Mouse (Mus musculus): ENCODE results near the gene Scamp2. TPM values are rescaled to one million over a fixed set of nuclear protein-coding genes. Genes with fewer than 3 reads are reported as not detected.

Gene Scamp2
- polyA plus RNA-seq, 1 experiment from 2014 or later, result 75.5 TPM

- no peaks in the 10 kb centered on the region for H3K27me3 ChIP-seq (replicated peaks; ENCODE audit: control insufficient read depth, insufficient read depth, low read length)
- H3K36me3 ChIP-seq (ENCODE audit: control insufficient read depth, insufficient read depth, low read length), result no peaks in the 10 kb centered on the region
- no peak overlapping the region for H3K9ac ChIP-seq (ENCODE audit: low read length)
- no peak overlapping the region for H3K4me3 ChIP-seq (ENCODE audit: low read depth, low read length)
- H3K4me2 ChIP-seq (ENCODE audit: low read length), result no peak overlapping the region
- ATAC-seq (replicated peaks; ENCODE audit: low FRiP score, low TSS enrichment, low read depth), result no peak
- peaks cover 13% of the 10 kb centered on the region for H3K4me1 ChIP-seq (replicated peaks; ENCODE audit: control insufficient read depth, insufficient read depth, low read length)
- H3K9me3 ChIP-seq (ENCODE audit: control insufficient read depth, low read length), result no peaks in the 10 kb centered on the region
- WGBS, result 75% methylated on average over 3 of the region's 3 CpGs
- H3K27ac ChIP-seq (ENCODE audit: low read depth), result no peak overlapping the region
- no peak for DNase-seq (ENCODE audit: low spot score)
These were observed 3.5 kb upstream of the Scamp2 start for GRCm38 (mm10) chr9:57557215-57557614.

- ATAC-seq (replicated peaks; ENCODE audit: low FRiP score, low TSS enrichment, low read depth) (no peak), DNase-seq (ENCODE audit: low spot score) (no peak)
- Histone ChIP-seq H3K27ac (ENCODE audit: low read depth) (no peak overlapping the region), H3K9me3 (ENCODE audit: control insufficient read depth, low read length) (no peaks in the 10 kb centered on the region), H3K9ac (ENCODE audit: low read length) (no peak overlapping the region), H3K4me1 (replicated peaks; ENCODE audit: control insufficient read depth, insufficient read depth, low read length) (peaks cover 22% of the 10 kb centered on the region), H3K27me3 (replicated peaks; ENCODE audit: control insufficient read depth, insufficient read depth, low read length) (no peaks in the 10 kb centered on the region), H3K4me3 (ENCODE audit: low read depth, low read length) (no peak overlapping the region), H3K4me2 (ENCODE audit: low read length) (no peak overlapping the region), H3K36me3 (ENCODE audit: control insufficient read depth, insufficient read depth, low read length) (no peaks in the 10 kb centered on the region)
- 82% methylated on average over 4 of the region's 4 CpGs for WGBS
These were observed 2.1 kb upstream of the Scamp2 start for GRCm38 (mm10) chr9:57558625-57559024.

GRCm38 (mm10) chr9:57559568-57559967 lies 1.2 kb upstream of the Scamp2 start:
- no peaks in the 10 kb centered on the region for H3K27me3 ChIP-seq (replicated peaks; ENCODE audit: control insufficient read depth, insufficient read depth, low read length)
- H3K9ac ChIP-seq (ENCODE audit: low read length), result no peak overlapping the region
- ATAC-seq (replicated peaks; ENCODE audit: low FRiP score, low TSS enrichment, low read depth), result no peak
- no peak for DNase-seq (ENCODE audit: low spot score)
- H3K4me1 ChIP-seq (replicated peaks; ENCODE audit: control insufficient read depth, insufficient read depth, low read length), result peaks cover 25% of the 10 kb centered on the region
- no peak overlapping the region for H3K4me3 ChIP-seq (ENCODE audit: low read depth, low read length)
- no peaks in the 10 kb centered on the region for H3K9me3 ChIP-seq (ENCODE audit: control insufficient read depth, low read length)
- H3K4me2 ChIP-seq (ENCODE audit: low read length), result no peak overlapping the region
- no peaks in the 10 kb centered on the region for H3K36me3 ChIP-seq (ENCODE audit: control insufficient read depth, insufficient read depth, low read length)
- no peak overlapping the region for H3K27ac ChIP-seq (ENCODE audit: low read depth)
- 71% methylated on average over 2 of the region's 2 CpGs for WGBS

DNA sequence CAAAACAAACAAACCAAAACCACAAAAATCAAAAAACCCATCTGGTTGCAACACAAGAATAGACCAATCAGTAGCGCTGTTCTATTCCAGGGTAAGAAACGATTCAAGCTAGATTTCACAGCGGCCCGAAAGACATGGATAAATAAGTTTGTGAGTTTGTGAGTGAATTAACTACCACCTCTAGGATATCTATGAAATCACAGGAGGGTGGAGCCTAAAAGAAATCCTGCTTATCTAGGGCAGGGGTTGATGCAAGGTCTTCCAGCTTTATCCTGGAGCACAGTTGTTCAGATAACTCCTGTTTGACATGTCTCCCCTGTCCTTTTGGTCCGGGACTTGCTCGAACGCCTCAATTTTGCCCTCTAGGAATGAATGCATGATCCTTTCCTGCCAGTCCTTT lies 480 bp upstream of the Scamp2 start:
- Histone ChIP-seq H3K9me3 (ENCODE audit: control insufficient read depth, low read length) (no peaks in the 10 kb centered on the region), H3K27ac (ENCODE audit: low read depth) (no peak overlapping the region; the same call in 1 of the 2 replicates), H3K4me1 (replicated peaks; ENCODE audit: control insufficient read depth, insufficient read depth, low read length) (peaks cover 25% of the 10 kb centered on the region), H3K4me2 (ENCODE audit: low read length) (peak overlapping the region; percentile 50), H3K27me3 (replicated peaks; ENCODE audit: control insufficient read depth, insufficient read depth, low read length) (no peaks in the 10 kb centered on the region), H3K36me3 (ENCODE audit: control insufficient read depth, insufficient read depth, low read length) (no peaks in the 10 kb centered on the region), H3K4me3 (ENCODE audit: low read depth, low read length) (peak overlapping the region; percentile 77), H3K9ac (ENCODE audit: low read length) (peak overlapping the region; percentile 61)
- WGBS, result 28% methylated on average over 7 of the region's 7 CpGs
- DNase-seq (ENCODE audit: low spot score), result no peak
- ATAC-seq (replicated peaks; ENCODE audit: low FRiP score, low TSS enrichment, low read depth), result no peak

DNA sequence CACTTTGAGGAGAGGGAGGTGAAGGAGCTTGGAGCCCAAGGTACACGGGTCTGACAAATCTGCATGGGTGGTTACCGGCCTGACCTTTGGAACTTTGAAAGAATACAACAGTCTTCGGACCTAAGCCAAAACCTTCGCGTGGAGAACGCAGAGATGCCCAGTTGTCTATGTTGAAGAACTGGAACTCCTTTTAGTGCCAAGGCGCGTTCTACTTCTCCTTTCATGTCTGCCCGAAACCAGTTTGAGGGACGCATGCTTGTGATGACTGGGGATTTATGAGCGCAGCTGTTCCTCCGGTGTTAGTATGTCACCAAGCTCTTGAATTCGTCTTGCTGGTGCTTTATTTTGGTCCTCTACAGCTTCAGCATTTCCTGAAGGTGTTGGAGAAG lies 962 bp downstream of the Scamp2 start:
- ATAC-seq (replicated peaks; ENCODE audit: low FRiP score, low TSS enrichment, low read depth), result no peak
- WGBS, result 74% methylated on average over 13 of the region's 13 CpGs

DNA sequence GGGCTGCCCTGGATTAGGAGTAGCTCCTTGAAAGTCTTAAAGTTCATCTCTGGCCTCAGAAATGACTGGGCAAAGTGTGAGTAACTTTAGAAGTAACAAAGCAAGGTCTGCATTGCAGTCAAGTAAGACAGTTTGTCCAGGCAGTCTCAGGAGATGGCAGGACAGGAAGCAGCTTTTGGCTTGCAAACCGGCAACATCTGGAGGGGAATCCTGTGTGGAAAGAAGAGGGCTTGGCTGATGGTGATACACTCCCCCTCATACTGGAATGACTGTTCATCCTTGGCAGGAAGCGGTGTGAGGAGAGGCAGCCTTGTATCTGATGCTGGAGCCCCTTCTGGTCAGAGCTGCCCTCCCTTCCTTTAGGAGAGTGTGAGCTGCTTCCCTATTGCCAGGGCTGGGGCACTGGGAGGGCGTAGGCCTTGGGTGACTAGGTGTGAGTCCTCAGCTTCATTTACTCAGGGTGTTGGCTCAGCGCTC lies 2.2 kb downstream of the Scamp2 start:
- Histone ChIP-seq H3K4me2 (ENCODE audit: low read length) (peak overlapping the region; percentile 28; the same call in 1 of the 2 replicates), H3K36me3 (ENCODE audit: control insufficient read depth, insufficient read depth, low read length) (0 out of 2 replicates have a peak, but pooled peaks cover 1% of the 10 kb centered on the region), H3K27ac (ENCODE audit: low read depth) (peak overlapping the region; percentile 47; the same call in 1 of the 2 replicates), H3K4me1 (replicated peaks; ENCODE audit: control insufficient read depth, insufficient read depth, low read length) (peaks cover 38% of the 10 kb centered on the region), H3K9ac (ENCODE audit: low read length) (0 out of 2 replicates have a peak overlapping the region, but pooled peaks have one; percentile 5), H3K9me3 (ENCODE audit: control insufficient read depth, low read length) (no peaks in the 10 kb centered on the region), H3K4me3 (ENCODE audit: low read depth, low read length) (0 out of 2 replicates have a peak overlapping the region, but pooled peaks have one; percentile 13), H3K27me3 (replicated peaks; ENCODE audit: control insufficient read depth, insufficient read depth, low read length) (no peaks in the 10 kb centered on the region)
- WGBS, result 33% methylated on average over 4 of the region's 4 CpGs
- no peak for DNase-seq (ENCODE audit: low spot score)
- peak; percentile 21; the same call in 1 of the 2 replicates for ATAC-seq (replicated peaks; ENCODE audit: low FRiP score, low TSS enrichment, low read depth)

More for the DNA sequence above, 962 bp downstream of the Scamp2 start:
- Histone ChIP-seq H3K4me3 (ENCODE audit: low read depth, low read length) (peak overlapping the region; percentile 77), H3K4me1 (replicated peaks; ENCODE audit: control insufficient read depth, insufficient read depth, low read length) (peaks cover 35% of the 10 kb centered on the region), H3K9ac (ENCODE audit: low read length) (peak overlapping the region; percentile 61; the same call in 1 of the 2 replicates), H3K4me2 (ENCODE audit: low read length) (peak overlapping the region; percentile 50), H3K27ac (ENCODE audit: low read depth) (0 out of 2 replicates have a peak overlapping the region, but pooled peaks have one; percentile 47), H3K27me3 (replicated peaks; ENCODE audit: control insufficient read depth, insufficient read depth, low read length) (no peaks in the 10 kb centered on the region), H3K36me3 (ENCODE audit: control insufficient read depth, insufficient read depth, low read length) (no peaks in the 10 kb centered on the region), H3K9me3 (ENCODE audit: control insufficient read depth, low read length) (no peaks in the 10 kb centered on the region)
- no peak for DNase-seq (ENCODE audit: low spot score)

- H3K27me3 ChIP-seq (replicated peaks; ENCODE audit: control insufficient read depth, insufficient read depth, low read length), result no peaks in the 10 kb centered on the region
- no peak overlapping the region for H3K9ac ChIP-seq (ENCODE audit: low read length)
- no peak for ATAC-seq (replicated peaks; ENCODE audit: low FRiP score, low TSS enrichment, low read depth)
- peaks cover 15% of the 10 kb centered on the region for H3K36me3 ChIP-seq (ENCODE audit: control insufficient read depth, insufficient read depth, low read length)
- WGBS, result 90% methylated on average over 6 of the region's 6 CpGs
- H3K4me3 ChIP-seq (ENCODE audit: low read depth, low read length), result no peak overlapping the region
- no peak overlapping the region for H3K4me2 ChIP-seq (ENCODE audit: low read length)
- H3K4me1 ChIP-seq (replicated peaks; ENCODE audit: control insufficient read depth, insufficient read depth, low read length), result peaks cover 38% of the 10 kb centered on the region
- no peaks in the 10 kb centered on the region for H3K9me3 ChIP-seq (ENCODE audit: control insufficient read depth, low read length)
- DNase-seq (ENCODE audit: low spot score), result no peak
- no peak overlapping the region for H3K27ac ChIP-seq (ENCODE audit: low read depth)
These were observed 3.9 kb downstream of the Scamp2 start for GRCm38 (mm10) chr9:57564609-57565008.

DNA sequence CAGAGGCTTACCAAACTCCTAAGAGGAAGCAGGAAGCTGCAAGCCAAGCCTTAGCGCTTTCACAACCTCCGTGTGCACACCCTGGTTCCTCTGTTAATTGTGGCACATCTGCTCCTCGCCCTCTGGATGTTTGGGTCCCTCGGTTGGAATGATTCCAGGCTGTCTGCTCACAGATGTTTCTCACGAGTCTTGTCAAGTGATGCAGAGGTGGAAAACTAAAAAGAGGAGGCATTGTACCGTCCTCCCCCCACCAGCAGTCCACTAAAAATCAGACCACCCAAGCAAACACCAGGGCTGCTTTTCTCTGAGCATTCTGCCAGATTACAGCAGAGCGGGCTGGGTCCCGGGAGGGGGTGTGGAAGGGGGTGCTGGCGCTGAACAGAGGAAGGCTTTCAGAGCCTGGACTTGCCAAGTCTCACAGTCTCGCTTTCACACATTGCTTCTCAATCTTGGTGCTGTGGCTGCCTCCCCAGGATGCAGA lies 5.0 kb downstream of the Scamp2 start:
- H3K9ac ChIP-seq (ENCODE audit: low read length), result no peak overlapping the region
- no peaks in the 10 kb centered on the region for H3K9me3 ChIP-seq (ENCODE audit: control insufficient read depth, low read length)
- no peak overlapping the region for H3K4me3 ChIP-seq (ENCODE audit: low read depth, low read length)
- WGBS, result 30% methylated on average over 10 of the region's 10 CpGs
- peaks cover 33% of the 10 kb centered on the region for H3K4me1 ChIP-seq (replicated peaks; ENCODE audit: control insufficient read depth, insufficient read depth, low read length)
- no peak overlapping the region for H3K4me2 ChIP-seq (ENCODE audit: low read length)
- ATAC-seq (replicated peaks; ENCODE audit: low FRiP score, low TSS enrichment, low read depth) (no peak), DNase-seq (ENCODE audit: low spot score) (no peak)
- no peaks in the 10 kb centered on the region for H3K27me3 ChIP-seq (replicated peaks; ENCODE audit: control insufficient read depth, insufficient read depth, low read length)
- H3K36me3 ChIP-seq (ENCODE audit: control insufficient read depth, insufficient read depth, low read length), result peaks cover 23% of the 10 kb centered on the region
- no peak overlapping the region for H3K27ac ChIP-seq (ENCODE audit: low read depth)

DNA sequence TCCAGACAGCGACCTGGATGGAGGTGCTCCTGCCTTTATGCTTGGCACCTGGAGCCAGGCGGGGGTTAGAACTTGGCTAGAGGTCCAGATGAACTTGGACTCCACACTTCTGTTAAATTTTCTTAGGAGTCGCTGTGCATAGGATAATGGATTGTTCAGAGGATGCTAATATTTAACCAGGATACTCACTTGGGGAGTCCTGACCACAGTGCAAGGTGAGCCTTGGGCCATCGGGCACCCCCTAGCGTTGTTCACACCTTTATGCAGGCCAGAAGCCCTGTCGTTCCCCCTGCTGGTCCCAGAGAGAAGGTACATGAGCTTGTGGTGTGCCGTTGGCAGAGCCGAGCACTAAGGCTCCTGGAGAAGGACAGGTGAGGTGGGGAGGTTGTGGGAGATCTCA lies 6.1 kb downstream of the Scamp2 start:
- Histone ChIP-seq H3K4me1 (replicated peaks; ENCODE audit: control insufficient read depth, insufficient read depth, low read length) (peaks cover 28% of the 10 kb centered on the region), H3K9ac (ENCODE audit: low read length) (no peak overlapping the region), H3K36me3 (ENCODE audit: control insufficient read depth, insufficient read depth, low read length) (peaks cover 29% of the 10 kb centered on the region), H3K27ac (ENCODE audit: low read depth) (no peak overlapping the region), H3K9me3 (ENCODE audit: control insufficient read depth, low read length) (no peaks in the 10 kb centered on the region), H3K4me2 (ENCODE audit: low read length) (no peak overlapping the region), H3K27me3 (replicated peaks; ENCODE audit: control insufficient read depth, insufficient read depth, low read length) (no peaks in the 10 kb centered on the region), H3K4me3 (ENCODE audit: low read depth, low read length) (no peak overlapping the region)
- ATAC-seq (replicated peaks; ENCODE audit: low FRiP score, low TSS enrichment, low read depth) (no peak), DNase-seq (ENCODE audit: low spot score) (no peak)
- WGBS, result 53% methylated on average over 8 of the region's 8 CpGs
